Mouse (Mus musculus) B cell, adult 2 months (primary cell): Measurements from ENCODE around the gene Scgb1c1.
A peak's percentile ranks its signal among the peaks of the same experiment; 100 is the strongest.

ENCODE experiments used
- DNase-seq, 2 experiments: peaks; one replicate each; pipeline ENCODE4 v3.0.0; 2022

Gene Scgb1c1

DNA sequence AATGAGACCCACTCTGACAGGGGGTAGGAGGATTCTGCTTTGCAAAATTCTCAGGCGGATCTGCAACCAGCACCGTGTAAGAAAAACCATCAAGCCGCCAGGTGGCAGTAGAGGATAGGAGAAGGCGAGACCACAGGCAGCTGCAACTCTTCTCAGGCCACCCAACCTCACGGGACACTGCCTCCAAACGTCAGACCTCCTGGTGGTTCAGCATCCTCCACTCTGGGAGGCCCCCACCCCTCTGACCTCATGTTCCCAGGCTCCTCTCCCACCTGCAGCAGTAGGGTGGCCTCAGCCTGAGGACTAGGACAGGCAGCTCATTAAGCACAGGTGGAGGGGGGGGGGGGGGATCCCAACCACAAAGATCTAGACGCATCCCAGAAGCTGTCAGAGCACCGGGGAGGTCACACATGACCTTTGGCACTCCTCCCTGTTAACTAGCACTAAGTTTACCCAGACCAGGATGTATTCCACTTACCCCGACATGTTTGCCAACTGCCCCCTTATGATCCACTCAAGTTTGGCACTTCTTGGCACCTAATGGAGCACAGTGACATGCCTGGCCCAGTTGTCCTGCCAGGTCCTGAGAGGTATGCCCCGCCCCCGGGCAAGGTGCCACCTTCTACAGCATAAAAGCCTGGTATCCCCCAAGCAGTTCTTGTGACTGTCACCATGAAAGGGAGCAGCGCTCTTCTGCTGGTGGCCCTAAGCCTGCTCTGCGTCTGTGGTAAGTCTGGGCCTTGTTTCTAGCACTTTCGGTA is at the start of gene Scgb1c1:
Gene Scgb1c1, plus strand, starts transcription at position 643 of the 761 bp plus-strand sequence.
- DNase-seq = peak; percentile 95

- no peak for DNase-seq
These were observed 47.7 kb upstream of the Scgb1c1 start for GRCm38 (mm10) chr7:140797619-140798018.

DNA sequence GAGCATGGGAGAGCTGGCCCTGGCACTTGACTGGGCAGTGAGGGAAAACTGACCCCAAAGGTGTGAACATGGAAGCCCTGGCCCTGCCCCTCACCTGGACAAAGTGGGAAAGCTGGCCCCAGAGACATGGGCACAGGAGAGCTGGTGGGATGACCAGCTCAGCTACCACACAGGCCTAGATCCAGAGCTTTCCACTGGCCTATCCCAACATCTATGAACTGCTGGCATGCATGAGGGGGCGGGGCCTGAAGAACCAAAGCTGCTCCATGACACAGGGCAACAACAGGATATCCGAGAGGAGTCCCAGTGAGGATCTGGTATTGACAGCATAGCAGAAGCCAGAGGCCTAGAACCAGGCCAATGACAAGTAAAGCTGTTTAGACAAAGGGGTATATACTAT is 47.1 kb upstream of the Scgb1c1 start:
- DNase-seq = no peak

DNA sequence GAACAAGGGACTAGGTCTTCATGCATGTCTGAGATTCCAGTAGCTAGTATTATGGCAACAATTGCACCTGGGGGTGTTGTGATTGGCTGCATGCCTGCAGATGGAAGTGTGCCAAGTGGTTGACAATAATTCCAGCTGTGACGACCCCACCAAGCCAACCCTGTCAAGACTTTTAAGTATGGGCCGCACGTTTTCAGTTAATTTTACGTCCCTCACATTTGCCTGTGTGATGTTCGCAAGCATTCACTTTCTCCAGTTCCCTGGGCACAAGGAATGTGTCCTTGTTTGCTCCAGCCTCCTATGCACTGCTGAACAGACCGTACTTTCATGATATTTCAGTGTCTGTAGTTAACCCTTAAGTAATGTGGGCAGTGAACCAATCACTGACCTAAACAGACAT is 42.7 kb upstream of the Scgb1c1 start:
- no peak for DNase-seq

- peak; percentile 22 to 27 for DNase-seq
These were observed 39.6 kb upstream of the Scgb1c1 start for GRCm38 (mm10) chr7:140805704-140806103.

GRCm38 (mm10) chr7:140810496-140810895 is 34.9 kb upstream of the Scgb1c1 start:
- DNase-seq = no peak

GRCm38 (mm10) chr7:140811714-140812113 is 33.6 kb upstream of the Scgb1c1 start:
- DNase-seq = no peak

DNA sequence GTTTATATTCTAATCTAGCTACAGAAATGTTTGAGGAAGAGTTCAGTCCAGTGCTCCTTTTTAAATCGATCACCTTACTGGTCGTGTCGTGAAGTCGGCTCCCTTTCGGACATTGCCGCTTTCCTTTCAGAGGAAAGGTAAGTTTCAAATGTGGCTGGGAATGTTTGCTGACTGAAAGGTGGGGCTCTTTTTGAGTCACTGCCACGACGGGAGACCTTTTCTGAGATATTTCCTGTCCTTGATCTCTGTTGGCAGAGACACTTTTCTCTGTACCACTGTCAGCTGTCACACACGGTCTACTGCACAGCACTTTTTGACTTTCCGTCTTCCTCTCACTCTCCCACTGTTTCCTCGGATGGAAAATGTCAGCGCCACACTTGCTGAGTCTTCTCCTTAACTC is 32.5 kb upstream of the Scgb1c1 start:
- no peak for DNase-seq

DNA sequence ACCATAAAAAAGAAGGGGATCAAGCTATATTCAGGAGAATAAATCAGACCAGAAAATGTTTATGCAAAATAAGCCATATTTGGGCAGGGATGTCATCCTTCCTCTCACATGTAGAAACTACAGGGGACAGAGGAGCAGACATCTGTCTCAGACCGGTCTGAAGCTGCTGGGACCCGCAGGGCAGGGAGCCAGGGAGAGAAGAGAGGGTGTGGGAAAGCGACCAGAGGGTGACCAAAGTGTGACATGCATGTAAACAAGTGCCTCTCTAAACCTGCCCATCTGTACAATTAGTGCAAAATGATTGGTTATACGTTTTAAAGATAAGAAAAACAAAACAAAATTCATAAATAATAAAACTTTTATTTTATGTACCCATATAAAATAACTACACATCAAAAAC is 25.2 kb upstream of the Scgb1c1 start:
- no peak for DNase-seq

- no peak for DNase-seq
These were observed 24.1 kb upstream of the Scgb1c1 start for GRCm38 (mm10) chr7:140821305-140821652.

DNA sequence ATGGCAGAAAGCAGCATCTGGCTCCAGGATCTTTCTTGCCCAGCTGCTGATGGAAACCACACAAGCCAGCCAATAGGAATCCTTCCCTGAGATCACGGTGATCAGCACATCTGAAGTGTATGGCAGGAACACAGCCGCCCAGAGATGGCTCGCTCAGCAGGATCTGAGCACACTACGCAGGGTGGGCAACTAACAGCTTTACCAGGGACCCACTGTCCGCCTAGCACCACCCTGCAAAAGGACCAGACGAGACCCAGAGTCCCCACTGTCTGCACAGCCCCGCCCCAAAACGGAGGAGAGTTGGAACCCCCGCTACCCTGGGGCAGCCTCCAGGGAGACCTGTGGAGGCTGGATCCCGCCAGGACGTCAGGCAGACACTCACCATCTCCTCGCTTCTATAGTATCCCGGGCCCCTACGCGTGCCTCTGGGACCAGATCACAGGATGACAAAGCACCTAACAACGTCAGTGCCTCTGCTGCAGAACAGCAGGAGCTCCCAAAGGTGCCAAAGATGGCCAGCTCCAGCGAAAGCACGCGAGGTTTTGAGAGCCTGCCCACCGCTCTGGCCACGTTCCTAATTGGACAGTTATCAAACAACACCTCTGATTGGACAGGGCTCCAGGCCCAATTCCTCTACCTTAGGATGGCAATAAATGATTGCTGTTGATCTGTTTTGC is 23.6 kb upstream of the Scgb1c1 start, which contains the start of gene Zfp941:
Gene Zfp941, minus strand, starts transcription at position 526 of the 677 bp plus-strand sequence.
- DNase-seq = no peak

DNA sequence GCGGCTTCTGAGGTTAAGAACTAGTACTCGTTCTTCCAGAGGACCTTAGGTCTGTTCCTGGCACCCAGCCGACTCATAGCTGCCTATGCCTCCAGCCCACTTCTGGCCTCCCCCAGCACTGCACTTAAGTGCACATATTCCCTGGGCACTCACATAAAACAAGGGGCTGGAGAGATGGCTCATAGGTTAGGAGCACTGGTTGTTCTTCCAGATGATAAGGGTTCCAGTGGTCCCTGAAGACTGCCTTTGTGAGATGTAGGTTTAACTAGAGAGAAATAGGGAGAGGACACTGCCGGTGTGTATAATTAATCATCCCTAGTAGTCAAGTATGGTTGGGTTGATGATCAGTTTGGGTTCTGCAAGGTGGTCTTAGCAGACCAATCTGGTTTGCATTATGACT is 22.6 kb upstream of the Scgb1c1 start:
- no peak for DNase-seq

DNA sequence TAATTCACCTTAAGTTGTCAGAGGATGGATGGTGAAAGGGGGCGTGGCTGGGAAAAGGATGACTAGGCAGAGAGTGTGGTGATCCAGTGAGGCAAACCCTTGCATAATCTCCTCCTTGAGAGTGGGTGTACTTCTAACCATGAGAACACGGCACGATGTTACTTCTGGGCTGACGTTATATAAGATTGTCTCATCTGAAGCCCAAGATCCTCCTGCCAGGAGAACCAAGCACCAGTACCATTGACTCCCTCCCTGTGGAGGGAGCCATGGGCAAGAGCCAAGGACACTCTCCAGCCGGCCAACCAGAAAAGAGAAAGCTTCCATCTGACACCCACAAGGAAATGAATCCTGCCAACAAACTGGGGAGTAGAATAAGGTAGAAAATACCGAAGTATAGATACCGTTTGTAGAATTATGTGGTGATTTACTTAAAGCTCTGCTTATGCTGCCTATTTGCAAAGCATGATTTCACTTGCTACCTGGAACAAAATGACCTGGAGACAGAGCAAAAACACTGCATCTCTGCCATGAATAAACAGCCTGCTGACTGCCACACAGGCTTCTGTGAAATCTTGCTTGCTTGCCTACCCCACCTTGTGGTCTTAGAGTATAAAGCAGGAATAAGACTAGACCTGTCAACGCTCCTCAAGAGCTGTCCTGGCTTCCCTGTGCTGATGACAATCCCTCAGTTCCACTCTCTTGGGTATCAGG is 17.0 kb upstream of the Scgb1c1 start:
- DNase-seq = no peak

DNA sequence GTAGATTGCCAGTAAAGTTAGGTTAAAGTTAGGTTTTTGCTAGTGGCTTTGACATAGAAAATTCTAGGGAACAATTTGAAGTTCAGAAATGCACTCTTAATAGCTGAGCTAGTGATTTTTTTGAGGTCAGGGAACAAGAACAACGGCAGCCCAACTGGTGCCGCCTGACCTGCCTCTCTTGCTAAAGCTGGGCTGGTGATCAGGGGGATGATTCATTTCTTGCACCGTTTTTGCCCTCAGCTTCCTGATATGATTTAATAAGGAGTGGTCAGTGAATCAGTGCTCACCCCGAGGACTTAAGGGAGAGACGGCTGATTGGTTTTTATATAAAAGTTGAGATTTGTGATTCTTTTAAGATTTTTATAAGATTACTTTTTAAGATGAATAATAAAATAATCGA is 13.9 kb upstream of the Scgb1c1 start:
- DNase-seq = no peak

GRCm38 (mm10) chr7:140833341-140833740 is 12.0 kb upstream of the Scgb1c1 start:
- no peak for DNase-seq

- DNase-seq = no peak
These were observed 10.2 kb upstream of the Scgb1c1 start, which contains the start of gene Urah for GRCm38 (mm10) chr7:140834968-140835757. TSS of gene Urah (plus strand) at chr7:140835018.

- DNase-seq = no peak
These were observed 9.6 kb upstream of the Scgb1c1 start for GRCm38 (mm10) chr7:140835758-140836087.

- no peak for DNase-seq
These were observed 8.9 kb upstream of the Scgb1c1 start for GRCm38 (mm10) chr7:140836243-140837115.

GRCm38 (mm10) chr7:140839556-140839955 is 5.8 kb upstream of the Scgb1c1 start:
- no peak for DNase-seq

DNA sequence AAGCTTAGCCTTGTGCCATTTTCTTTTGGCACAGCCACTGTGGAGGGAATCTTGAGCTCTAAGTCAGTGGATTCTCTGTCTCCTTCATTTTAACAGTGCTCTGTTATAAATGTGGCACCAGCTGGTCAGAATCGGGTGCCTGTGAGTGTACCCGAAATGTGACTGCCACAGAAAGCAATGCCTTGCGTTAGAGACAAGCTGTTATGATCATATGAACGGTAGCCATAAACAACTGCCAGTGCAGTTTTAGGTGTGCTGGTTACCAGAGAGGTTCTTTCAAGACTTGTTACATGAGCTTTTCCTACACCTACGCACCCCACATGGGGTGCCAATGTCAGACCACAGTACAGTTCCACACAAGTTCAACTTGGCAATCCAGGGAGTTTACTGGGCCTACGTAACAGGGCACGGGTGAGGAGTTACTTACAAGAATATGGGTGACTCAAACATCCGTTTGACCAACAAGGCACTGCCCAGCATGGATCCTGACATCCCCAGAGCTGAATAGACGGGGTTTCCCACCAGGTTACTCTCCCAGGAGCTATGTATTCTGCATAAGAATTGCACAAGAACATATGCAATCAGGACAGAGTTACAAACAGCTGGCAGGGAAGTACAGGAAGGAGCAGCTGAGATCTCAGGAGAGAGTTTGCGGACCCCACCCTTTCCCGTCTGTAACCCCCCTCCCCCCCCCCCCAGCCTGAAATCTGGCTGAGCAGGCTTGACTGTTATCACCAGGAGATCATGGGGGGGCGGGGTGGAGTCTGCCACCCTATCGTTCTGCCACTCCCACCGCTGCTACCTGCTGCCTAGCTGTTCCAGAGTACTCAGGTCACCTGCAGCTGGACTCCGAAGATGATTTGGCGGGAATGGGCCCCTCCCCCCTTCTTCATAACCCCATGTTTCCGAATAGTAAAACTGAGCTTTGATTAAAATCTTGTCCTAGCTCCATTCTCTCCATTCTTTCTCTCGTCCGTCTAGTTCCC is 4.3 kb upstream of the Scgb1c1 start:
- DNase-seq = no peak

GRCm38 (mm10) chr7:140843806-140844205 is 1.5 kb upstream of the Scgb1c1 start:
- DNase-seq = no peak
